Mouse (Mus musculus) myocyte (in vitro differentiated cells): ENCODE results near the gene Kctd19. TPM values are rescaled to one million over a fixed set of nuclear protein-coding genes. Genes with fewer than 3 reads are reported as not detected.

ENCODE experiments used
- H3K27me3 ChIP-seq: one replicate; pipeline ENCODE4 v1.6.1; 2011; ENCODE audit not compliant: control insufficient read depth, insufficient read depth, insufficient read length
- H3K36me3 ChIP-seq: one replicate; pipeline ENCODE4 v1.6.1; 2011; ENCODE audit not compliant: control insufficient read depth, insufficient read depth
- H3K4me2 ChIP-seq: one replicate; pipeline ENCODE4 v1.6.1; 2011; ENCODE audit warnings: low read depth, control low read depth
- H3K4me3 ChIP-seq: one replicate; pipeline ENCODE4 v1.5.1; 2011; ENCODE audit warnings: mild to moderate bottlenecking, control low read depth, moderate library complexity
- H3K79me2 ChIP-seq: one replicate; pipeline ENCODE4 v1.6.1; 2011; ENCODE audit not compliant: control insufficient read depth, insufficient read depth
- H3ac ChIP-seq: one replicate; pipeline ENCODE4 v1.6.1; 2011; ENCODE audit not compliant: control insufficient read depth, insufficient read length
- CEBPB ChIP-seq: IDR thresholded peaks from 2 replicates; pipeline ENCODE4 v1.6.1; 2011; ENCODE audit warnings: mild to moderate bottlenecking, moderate library complexity; ENCODE audit not compliant: poor library complexity, insufficient read depth, severe bottlenecking
- E2F4 ChIP-seq: IDR thresholded peaks from one replicate; pipeline ENCODE4 v1.6.1; 2011; ENCODE audit warnings: mild to moderate bottlenecking, control low read depth, moderate library complexity; ENCODE audit not compliant: insufficient read depth
- MAX ChIP-seq: IDR thresholded peaks from one replicate; pipeline ENCODE4 v1.6.1; 2011; ENCODE audit warnings: low read depth, mild to moderate bottlenecking, control low read depth
- MYOD1 ChIP-seq, 3 experiments: IDR thresholded peaks; one replicate each; pipeline ENCODE4 v1.6.1; 2011; ENCODE audit warnings: control low read depth in 2 of 3, low read depth in 2 of 3, mild to moderate bottlenecking in 2 of 3, moderate library complexity in 1 of 3; ENCODE audit not compliant: insufficient read length in 2 of 3, control insufficient read depth in 1 of 3
- MYOG ChIP-seq, 3 experiments: IDR thresholded peaks; one replicate each; pipeline ENCODE4 v1.6.1; 2011; ENCODE audit warnings: control low read depth in 2 of 3, low read depth in 2 of 3, mild to moderate bottlenecking in 2 of 3; ENCODE audit not compliant: insufficient read length in 2 of 3, control insufficient read depth in 1 of 3, insufficient read depth in 1 of 3
- POLR2A ChIP-seq: IDR thresholded peaks from one replicate; pipeline ENCODE4 v1.6.1; 2011; ENCODE audit warnings: low read depth, mild to moderate bottlenecking, control low read depth, moderate library complexity; ENCODE audit not compliant: insufficient read length
- POLR2AphosphoS2 ChIP-seq: IDR thresholded peaks from one replicate; pipeline ENCODE4 v1.6.1; 2011; ENCODE audit warnings: low read depth, control low read depth; ENCODE audit not compliant: insufficient read length
- REST ChIP-seq: IDR thresholded peaks from one replicate; pipeline ENCODE4 v1.6.1; 2011; ENCODE audit warnings: mild to moderate bottlenecking, control low read depth, moderate library complexity; ENCODE audit not compliant: insufficient read depth, insufficient read length
- SRF ChIP-seq: IDR thresholded peaks from one replicate; pipeline ENCODE4 v1.6.1; 2011; ENCODE audit warnings: low read depth; ENCODE audit not compliant: control insufficient read depth, insufficient read length
- TCF12 ChIP-seq: IDR thresholded peaks from one replicate; pipeline ENCODE4 v1.6.1; 2011; ENCODE audit warnings: mild to moderate bottlenecking, control low read depth; ENCODE audit not compliant: poor library complexity, insufficient read depth, severe bottlenecking
- TCF3 ChIP-seq: IDR thresholded peaks from one replicate; pipeline ENCODE4 v1.6.1; 2011; ENCODE audit warnings: low read depth, control low read depth; ENCODE audit not compliant: insufficient read length
- USF1 ChIP-seq: IDR thresholded peaks from one replicate; pipeline ENCODE4 v1.6.1; 2011; ENCODE audit warnings: low read depth, mild to moderate bottlenecking, control low read depth, moderate library complexity
- polyA plus RNA-seq: library from polyadenylated mRNA; unstranded; fragments of >200 nt; fragmentation: generic; extraction: Trizol; gene quantifications from one replicate; pipeline ENCODE4 v1.2.1, GENCODE M21; 2012; ENCODE audit warnings: missing spikeins

Kctd19 gene
- polyA plus RNA-seq, 1 experiment, result not detected

GRCm38 (mm10) chr8:105349096-105349771 lies 64.1 kb downstream of the Kctd19 start:
- H3K79me2 ChIP-seq, result peaks cover 33% of the 10 kb centered on the region
- peak overlapping the region; percentile 94 for H3K4me3 ChIP-seq
- H3ac ChIP-seq, result peak overlapping the region; percentile 21
- peak overlapping the region; percentile 89 for H3K4me2 ChIP-seq
- peak; percentile 37 for TF ChIP-seq USF1
- TF ChIP-seq POLR2A, result peak; percentile 31
- TF ChIP-seq TCF3, result no peak
- TF ChIP-seq E2F4, result no peak
- no peaks in the 10 kb centered on the region for H3K36me3 ChIP-seq
- no peaks in the 10 kb centered on the region for H3K27me3 ChIP-seq

GRCm38 (mm10) chr8:105348450-105349095 lies 64.7 kb downstream of the Kctd19 start, which contains the start of gene Slc9a5:
TSS of gene Slc9a5 (plus strand) at chr8:105348843.
- TF ChIP-seq CEBPB (no peak), MYOG (IDR thresholded peaks at IDR 0.05; ENCODE audit: control insufficient read depth in 1 of 3, insufficient read depth in 1 of 3, insufficient read length in 2 of 3, low read depth in 2 of 3) (peak in 1 of 3 experiments; percentile 49), POLR2AphosphoS2 (no peak), SRF (no peak), REST (no peak)
- peaks cover 40% of the 10 kb centered on the region for H3K79me2 ChIP-seq
- H3K27me3 ChIP-seq, result no peaks in the 10 kb centered on the region
- peak within 1 kb of the TSS; percentile 94 for H3K4me3 ChIP-seq
- peak within 1 kb of the TSS; percentile 27 for H3ac ChIP-seq
- H3K36me3 ChIP-seq, result no peaks in the 10 kb centered on the region
- peak within 1 kb of the TSS; percentile 92 for H3K4me2 ChIP-seq

- Histone ChIP-seq H3K4me3 (peak within 1 kb of the TSS; percentile 94), H3K4me2 (peak within 1 kb of the TSS; percentile 92), H3ac (peak within 1 kb of the TSS; percentile 27), H3K36me3 (peaks cover 5% of the 10 kb centered on the region), H3K79me2 (peaks cover 49% of the 10 kb centered on the region), H3K27me3 (no peaks in the 10 kb centered on the region)
- TF ChIP-seq TCF3 (no peak), TCF12 (no peak), SRF (peak; percentile 12), POLR2AphosphoS2 (peak; percentile 85), E2F4 (peak; percentile 85), MAX (no peak), MYOG (IDR thresholded peaks at IDR 0.05; ENCODE audit: control insufficient read depth in 1 of 3, insufficient read depth in 1 of 3, insufficient read length in 2 of 3, low read depth in 2 of 3) (peak in 1 of 3 experiments; percentile 4), POLR2A (peak; percentile 92), CEBPB (no peak)
Measured at GRCm38 (mm10) chr8:105347428-105348221, 65.7 kb downstream of the Kctd19 start, which contains the start of gene Fhod1. TSS of gene Fhod1 (minus strand) at chr8:105347953.

DNA sequence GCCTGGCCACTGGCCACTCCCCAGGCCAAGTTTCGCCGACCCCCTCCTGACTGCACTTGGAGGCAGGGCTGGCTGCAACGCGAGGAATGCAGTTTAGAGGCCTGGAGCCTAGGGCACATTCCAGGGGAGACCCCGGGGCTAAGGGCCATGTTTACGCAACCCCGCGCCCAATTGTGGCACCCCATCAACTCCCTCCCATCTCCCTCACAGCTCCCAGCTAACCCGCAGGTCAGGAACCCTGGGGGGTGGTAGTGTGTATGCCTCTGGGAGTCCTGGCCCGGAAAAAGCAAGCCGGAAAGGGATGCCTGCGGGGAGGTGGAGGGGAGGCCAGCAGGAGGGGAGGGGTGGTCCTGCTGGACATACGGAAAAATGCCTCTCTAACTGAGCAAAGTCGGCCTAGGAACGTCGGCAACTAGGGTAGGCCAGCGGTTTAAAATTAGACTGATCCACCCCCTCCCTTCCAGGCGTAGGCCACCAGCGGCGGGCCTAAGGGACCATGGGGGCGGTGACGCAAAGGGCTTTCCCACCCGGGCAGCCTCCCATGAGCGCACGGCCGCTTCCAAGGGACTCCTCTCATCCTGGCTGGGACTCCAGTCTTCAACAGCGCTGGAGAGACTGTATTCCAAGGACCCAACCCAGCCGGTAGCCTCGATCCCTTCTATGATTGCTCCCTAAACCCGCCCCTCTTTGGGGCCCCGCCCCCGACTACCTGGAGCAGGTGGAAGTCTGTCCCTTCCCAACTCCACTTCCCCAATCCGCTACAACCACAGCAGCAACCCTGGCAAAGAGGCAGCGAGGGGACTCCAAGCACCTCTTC lies 66.5 kb downstream of the Kctd19 start:
- peak overlapping the region; percentile 27 for H3ac ChIP-seq
- H3K36me3 ChIP-seq, result peaks cover 9% of the 10 kb centered on the region
- TF ChIP-seq POLR2AphosphoS2 (no peak), REST (no peak), CEBPB (no peak), USF1 (no peak), SRF (no peak), MAX (no peak), MYOD1 (IDR thresholded peaks at IDR 0.05; ENCODE audit: control insufficient read depth in 1 of 3, insufficient read length in 2 of 3, low read depth in 2 of 3) (peak in 1 of 3 experiments; percentile 31), POLR2A (peak; percentile 42), MYOG (IDR thresholded peaks at IDR 0.05; ENCODE audit: control insufficient read depth in 1 of 3, insufficient read depth in 1 of 3, insufficient read length in 2 of 3, low read depth in 2 of 3) (peak in 1 of 3 experiments; percentile 6), E2F4 (no peak), TCF3 (no peak), TCF12 (no peak)
- H3K4me3 ChIP-seq, result peak overlapping the region; percentile 94
- H3K4me2 ChIP-seq, result peak overlapping the region; percentile 92
- H3K79me2 ChIP-seq, result peaks cover 58% of the 10 kb centered on the region
- no peaks in the 10 kb centered on the region for H3K27me3 ChIP-seq
